Mouse (Mus musculus): ENCODE measurements around the gene Ciart.

DNA sequence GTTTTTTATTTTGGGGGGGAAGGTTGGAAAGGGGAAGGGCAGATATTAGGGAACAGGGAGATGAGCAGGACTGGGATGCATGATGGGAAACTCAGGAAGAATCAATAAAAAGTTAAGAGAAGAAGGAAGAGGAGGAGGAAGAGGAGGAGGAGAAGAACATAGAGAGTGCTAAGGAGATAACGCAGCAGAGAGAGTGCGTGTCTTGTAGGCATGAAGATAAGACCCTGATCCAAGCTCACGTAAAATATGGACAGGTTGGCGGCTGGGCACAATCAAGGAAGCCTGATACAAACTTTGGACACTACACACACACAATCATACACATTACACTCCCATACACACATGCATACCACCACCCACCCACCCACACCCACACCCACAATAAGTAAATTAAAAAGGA lies 32.7 kb upstream of the Ciart start:
- TF ChIP-seq CTCF (IDR thresholded peaks at IDR 0.05; ENCODE audit: low read depth): no peak
- no peak for TF ChIP-seq EP300 (IDR thresholded peaks at IDR 0.05; ENCODE audit: low read depth)
